Mouse (Mus musculus) liver, adult 10 weeks (tissue): Measurements from ENCODE around the gene 1700025C18Rik. TPM values are rescaled to one million over a fixed set of nuclear protein-coding genes. Genes with fewer than 3 reads are reported as not detected.

ENCODE experiments used
- polyA plus RNA-seq: library from polyadenylated mRNA; stranded (reverse); fragments of 350-450 nt; fragmentation: Illumina TruSeq; extraction: RNeasy Lipid Tissue Mini Kit (QIAGEN cat#74804); gene quantifications from one replicate; pipeline ENCODE4 v1.2.3, GENCODE M21; 2014; ENCODE audit warnings: low read depth, low replicate concordance

The 1700025C18Rik gene
- not detected for polyA plus RNA-seq

DNA sequence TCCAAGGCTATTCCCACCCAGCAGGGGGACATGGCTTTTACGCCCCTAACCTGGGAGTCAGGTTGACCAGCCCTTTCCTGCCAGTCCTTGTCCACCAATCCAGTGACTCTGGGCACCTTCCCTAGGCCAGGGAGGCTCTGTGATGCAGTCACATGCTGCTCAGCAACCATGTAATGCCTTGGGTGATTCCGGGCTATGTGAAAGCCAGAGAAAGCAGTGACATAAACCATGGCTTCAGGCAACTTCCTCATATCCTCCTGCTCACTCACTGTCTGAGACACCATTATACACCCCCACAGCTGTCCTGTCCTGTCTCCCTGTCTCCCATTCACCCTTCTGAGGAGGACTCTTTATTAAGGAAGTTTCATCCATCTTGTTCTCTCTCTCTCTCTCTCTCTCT lies at the start of gene 1700025C18Rik:
TSS of gene 1700025C18Rik (minus strand) at position 101 of the 400 bp plus-strand sequence.

DNA sequence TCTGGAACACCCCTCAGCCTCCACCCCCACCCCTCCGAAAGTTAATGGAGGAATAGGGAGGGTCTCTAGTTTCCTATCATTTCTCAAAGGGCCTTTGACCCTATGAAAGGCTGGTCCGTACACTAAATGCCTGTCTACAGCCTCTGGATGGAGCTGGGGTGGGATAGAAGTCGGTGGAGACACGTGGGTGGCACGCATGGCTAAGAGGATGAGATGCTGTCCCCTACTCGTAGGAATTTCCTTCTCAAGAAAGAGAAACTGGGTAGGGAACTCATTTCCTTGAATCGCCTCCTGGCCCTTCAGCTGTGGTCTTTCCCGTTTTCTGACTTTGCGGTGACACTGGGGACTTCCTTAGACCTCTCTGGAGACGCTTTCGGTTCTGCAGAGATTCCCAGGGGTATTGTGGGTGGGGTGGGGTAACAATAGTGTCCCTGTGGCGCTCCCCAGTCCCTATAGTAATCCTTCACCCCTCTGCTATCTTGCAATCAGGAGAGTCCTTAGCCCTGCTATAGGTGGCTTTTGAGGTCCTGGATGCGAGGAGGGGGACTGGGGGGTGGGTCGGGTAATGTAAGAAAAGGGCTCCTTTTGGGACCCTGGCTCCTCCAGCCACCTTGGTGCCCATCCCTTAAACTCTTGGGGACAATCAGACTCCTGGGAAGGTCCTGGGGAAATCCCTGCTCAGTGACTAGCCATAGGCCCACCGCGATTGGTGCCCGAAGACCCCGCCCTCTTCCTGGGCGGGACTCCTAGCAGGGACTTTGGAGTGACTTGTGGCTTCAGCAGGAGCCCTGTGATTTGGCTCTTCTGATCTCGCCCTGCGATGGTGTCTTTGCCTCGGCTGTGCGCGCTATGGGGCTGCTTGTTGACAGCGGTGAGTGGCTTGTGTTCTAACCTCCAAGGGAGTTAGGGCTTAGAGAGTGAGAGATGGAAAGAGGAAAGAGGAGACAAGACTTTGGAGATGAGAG lies 35.4 kb downstream of the 1700025C18Rik start, which contains the start of gene Cd40:
TSS of gene Cd40 (plus strand) at position 740 of the 965 bp plus-strand sequence.

DNA sequence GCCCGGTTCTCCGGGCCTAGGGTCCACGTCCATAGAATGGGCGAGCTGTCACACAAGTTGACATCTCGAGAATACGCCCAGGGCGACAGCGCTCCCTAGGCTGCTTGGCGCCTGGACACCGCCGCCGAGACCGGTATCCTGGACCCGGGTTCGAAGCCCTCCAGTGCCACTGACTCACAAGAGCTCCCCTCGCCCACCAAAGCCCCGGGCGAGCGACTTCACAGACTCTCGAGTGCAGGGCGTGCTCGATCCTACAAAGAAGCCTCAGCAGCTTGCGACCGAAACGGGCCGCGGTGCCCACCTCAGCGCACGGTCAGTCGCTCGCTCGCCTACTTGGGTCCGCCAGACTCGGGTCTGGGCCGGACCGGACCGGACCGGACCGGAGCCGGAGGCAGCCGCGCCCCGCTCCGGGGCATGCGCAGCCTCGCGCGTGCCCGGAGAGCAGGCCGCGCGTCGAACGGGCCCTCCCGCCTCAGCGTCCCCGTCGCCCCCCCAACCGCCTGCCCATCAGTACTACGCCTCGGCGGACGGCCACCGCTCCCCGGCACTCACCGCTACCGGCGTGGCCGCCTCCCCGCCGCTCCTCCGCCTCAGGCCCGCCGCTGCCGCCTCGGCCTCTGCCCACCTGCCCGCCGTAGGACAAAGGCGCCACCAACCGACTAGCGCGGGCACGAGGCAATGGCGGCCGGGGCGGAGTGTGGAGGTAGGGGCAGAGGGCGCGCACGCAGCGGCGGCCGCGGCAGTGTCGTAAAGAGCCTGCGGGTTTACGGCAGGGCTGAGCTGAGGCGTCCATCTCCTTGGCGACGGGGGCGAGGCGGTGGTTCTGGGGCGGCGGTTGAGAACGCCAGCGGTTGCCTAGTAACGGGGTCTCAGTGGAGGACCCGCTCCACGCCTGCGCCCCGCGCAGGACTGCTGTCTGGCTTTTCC lies 56.2 kb downstream of the 1700025C18Rik start, which contains the start of gene Ncoa5:
TSS of gene Ncoa5 (minus strand) at position 737 of the 927 bp plus-strand sequence.

Other genes with a start within 250 kb of the 1700025C18Rik start
- 3.6 TPM for gene Pltp, start 233.0 kb downstream of the 1700025C18Rik start, polyA plus RNA-seq
- gene Pcif1, start 211.4 kb downstream of the 1700025C18Rik start, polyA plus RNA-seq, result 3.5 TPM
- gene Zfp335, start 179.0 kb downstream of the 1700025C18Rik start, polyA plus RNA-seq, result 0.40 TPM
- not detected for gene Mmp9, start 150.0 kb downstream of the 1700025C18Rik start, polyA plus RNA-seq
- gene Slc12a5, start 129.9 kb downstream of the 1700025C18Rik start, polyA plus RNA-seq, result 1.8 TPM
- 5.0 TPM for gene Ncoa5, start 55.9 kb downstream of the 1700025C18Rik start, polyA plus RNA-seq
- gene Cd40, start 35.1 kb downstream of the 1700025C18Rik start, polyA plus RNA-seq, result not detected
- gene Cdh22, start 144.1 kb upstream of the 1700025C18Rik start, polyA plus RNA-seq, result not detected
- gene Slc35c2, start 197.1 kb upstream of the 1700025C18Rik start, polyA plus RNA-seq, result 6.1 TPM
- 1.7 TPM for gene Elmo2, start 235.7 kb upstream of the 1700025C18Rik start, polyA plus RNA-seq